Mouse (Mus musculus) layer of hippocampus, adult 8-10 months (tissue): ENCODE data around the gene Gkap1. TPM values are rescaled to one million over a fixed set of nuclear protein-coding genes. Genes with fewer than 3 reads are reported as not detected.

ENCODE experiments used
- DNase-seq, 2 experiments: peaks; one replicate each; pipeline ENCODE4 v3.0.0; 2022; ENCODE audit warnings: low spot score in 2 of 2
- total RNA-seq, 4 experiments: library from RNA; stranded (reverse); gene quantifications; 2 replicates each; pipeline ENCODE4 v1.2.4; 2022

The Gkap1 gene
- total RNA-seq, 4 experiments from 2014 or later = 17.6 to 22.4 (median 19.1) TPM

GRCm38 (mm10) chr13:58266864-58267263 lies 8.6 kb downstream of the Gkap1 start:
- DNase-seq = no peak

GRCm38 (mm10) chr13:58263546-58263945 lies 12.0 kb downstream of the Gkap1 start:
- no peak for DNase-seq

DNA sequence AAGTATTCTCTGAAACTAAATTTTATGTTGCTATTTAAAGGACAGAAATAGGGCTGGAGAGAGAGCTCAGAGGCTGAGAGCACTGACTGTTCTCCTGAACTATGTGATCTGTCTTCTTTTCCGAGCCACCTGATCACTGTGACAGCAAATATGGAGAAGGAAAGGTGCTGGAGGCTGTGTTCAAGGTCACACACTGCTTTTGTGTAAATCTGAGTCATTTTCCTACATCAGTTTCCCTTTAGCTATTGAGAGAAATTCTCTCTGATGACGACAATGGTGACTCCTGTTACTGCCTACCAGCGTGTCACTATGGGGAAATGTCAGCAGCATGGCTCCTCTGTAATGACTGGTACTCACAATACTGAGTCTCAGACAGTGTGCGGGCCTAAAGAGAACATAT lies 13.8 kb downstream of the Gkap1 start:
- DNase-seq = no peak

DNA sequence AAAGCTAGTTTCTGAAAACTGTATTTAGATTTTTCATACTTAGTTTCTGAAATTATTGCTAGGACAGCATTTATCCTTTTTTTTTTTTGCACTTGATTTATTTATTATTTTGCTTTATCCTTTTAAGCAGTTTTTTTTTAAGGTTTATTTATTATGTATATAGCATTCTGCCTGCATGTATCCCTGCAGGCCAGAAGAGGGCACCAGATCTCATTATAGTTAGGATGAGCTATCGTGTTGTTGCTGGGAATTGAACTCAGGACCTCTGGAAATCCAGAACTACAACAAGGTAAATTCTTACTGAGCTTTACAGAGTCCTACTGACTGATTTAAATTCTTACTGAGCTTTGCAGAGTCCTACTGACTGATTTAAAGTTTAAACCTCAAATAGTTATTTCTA lies 22.2 kb downstream of the Gkap1 start:
- DNase-seq = no peak

GRCm38 (mm10) chr13:58248957-58249356 lies 26.5 kb downstream of the Gkap1 start:
- DNase-seq = no peak

DNA sequence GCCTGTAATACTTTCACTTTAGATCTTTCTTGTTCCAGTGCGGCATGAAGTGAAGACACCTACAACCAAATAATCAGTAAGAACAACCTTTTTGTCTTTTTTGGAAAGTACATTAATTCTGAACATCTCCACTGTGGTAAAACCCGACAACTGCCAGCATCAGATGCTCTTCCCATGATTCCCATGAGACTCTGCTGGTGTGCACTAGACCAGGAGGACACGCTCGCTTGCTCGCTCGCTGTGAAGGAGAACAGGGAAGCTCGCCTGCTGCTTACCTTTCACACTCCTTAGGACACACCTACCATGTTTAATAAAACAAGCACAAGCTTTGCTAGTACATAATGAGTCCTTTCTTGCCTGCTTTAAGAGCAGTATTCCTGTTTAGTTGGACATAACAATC lies 39.0 kb downstream of the Gkap1 start:
- DNase-seq = no peak

GRCm38 (mm10) chr13:58232611-58233010 lies 42.9 kb downstream of the Gkap1 start:
- peak in 1 of 2 experiments; percentile 23 for DNase-seq

GRCm38 (mm10) chr13:58232070-58232469 lies 43.4 kb downstream of the Gkap1 start:
- no peak for DNase-seq

GRCm38 (mm10) chr13:58228624-58229023 lies 46.9 kb downstream of the Gkap1 start:
- no peak for DNase-seq

DNA sequence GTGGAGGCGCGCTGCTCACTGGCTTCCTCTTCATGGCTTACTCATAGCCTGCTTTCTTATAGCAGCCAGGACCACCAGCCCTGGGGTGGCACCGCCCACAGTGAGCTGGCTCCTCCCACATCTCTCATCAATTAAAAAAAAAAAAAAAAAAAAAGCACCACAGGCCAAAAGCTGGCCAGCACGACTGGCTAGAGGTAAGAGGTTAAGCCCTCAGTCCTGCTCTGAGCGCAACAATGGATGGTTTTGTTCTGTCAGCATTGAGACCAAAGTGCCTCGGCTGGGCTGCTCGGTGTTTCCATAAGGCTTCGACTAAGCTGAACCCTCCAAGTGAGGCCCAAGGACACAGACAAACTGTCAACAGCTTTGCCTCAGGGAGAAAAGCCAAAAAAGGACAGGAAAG lies 49.8 kb downstream of the Gkap1 start:
- DNase-seq = no peak

DNA sequence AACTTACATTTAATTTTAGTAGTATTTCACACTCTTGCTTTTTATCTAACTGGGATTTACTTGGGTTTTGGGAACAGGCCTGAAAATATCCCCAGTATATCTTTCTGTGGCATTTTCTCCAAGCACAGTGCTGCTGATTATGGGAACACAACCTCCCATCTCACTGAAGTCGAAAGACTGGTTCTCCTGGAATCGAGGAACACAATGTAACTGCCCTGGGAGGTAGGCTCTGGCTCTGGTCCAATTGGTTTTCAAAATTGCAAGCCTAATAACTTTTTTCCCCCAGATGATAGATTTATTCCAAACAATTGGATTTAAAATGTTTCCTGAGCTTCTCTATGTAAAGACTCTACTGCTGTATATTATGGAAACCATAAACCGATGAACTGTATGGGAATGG lies 55.3 kb downstream of the Gkap1 start:
- no peak for DNase-seq

- no peak for DNase-seq
These were observed 58.0 kb downstream of the Gkap1 start for GRCm38 (mm10) chr13:58217536-58217935.

- no peak for DNase-seq
These were observed 59.1 kb downstream of the Gkap1 start for GRCm38 (mm10) chr13:58216395-58216794.

- peak; percentile 82 to 89 for DNase-seq
These were observed 59.7 kb downstream of the Gkap1 start, which contains the start of gene Ubqln1 for GRCm38 (mm10) chr13:58215592-58216341. Gene Ubqln1 (minus strand): TSS chr13:58215653.

GRCm38 (mm10) chr13:58215253-58215591 lies 60.3 kb downstream of the Gkap1 start:
- DNase-seq = no peak

GRCm38 (mm10) chr13:58214346-58215252 lies 60.9 kb downstream of the Gkap1 start:
- DNase-seq = no peak

GRCm38 (mm10) chr13:58213801-58214200 lies 61.7 kb downstream of the Gkap1 start:
- no peak for DNase-seq

GRCm38 (mm10) chr13:58212530-58212929 lies 63.0 kb downstream of the Gkap1 start:
- no peak for DNase-seq

- no peak for DNase-seq
These were observed 65.1 kb downstream of the Gkap1 start for GRCm38 (mm10) chr13:58210441-58210840.

- no peak for DNase-seq
These were observed 69.4 kb downstream of the Gkap1 start for GRCm38 (mm10) chr13:58206084-58206483.

GRCm38 (mm10) chr13:58204986-58205385 lies 70.5 kb downstream of the Gkap1 start:
- DNase-seq = no peak

DNA sequence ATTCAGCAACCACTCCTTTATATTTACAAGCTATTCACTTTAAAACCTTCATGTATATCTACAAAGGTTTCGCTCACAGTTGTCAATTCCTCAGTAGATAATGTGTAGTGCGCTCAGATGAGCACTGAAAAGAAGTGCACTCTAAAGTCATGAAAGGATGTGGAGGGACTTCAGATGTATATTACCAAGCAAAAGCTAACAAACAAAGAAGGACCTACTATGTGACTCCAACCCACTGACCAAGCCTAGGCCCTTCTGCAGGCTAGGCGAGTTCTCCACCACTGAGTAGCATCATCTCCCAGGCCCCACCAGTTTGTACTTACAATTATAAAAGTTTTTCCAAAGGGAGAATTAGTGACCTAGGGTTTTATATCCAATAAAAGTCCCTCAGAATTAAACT lies 71.3 kb downstream of the Gkap1 start:
- no peak for DNase-seq

DNA sequence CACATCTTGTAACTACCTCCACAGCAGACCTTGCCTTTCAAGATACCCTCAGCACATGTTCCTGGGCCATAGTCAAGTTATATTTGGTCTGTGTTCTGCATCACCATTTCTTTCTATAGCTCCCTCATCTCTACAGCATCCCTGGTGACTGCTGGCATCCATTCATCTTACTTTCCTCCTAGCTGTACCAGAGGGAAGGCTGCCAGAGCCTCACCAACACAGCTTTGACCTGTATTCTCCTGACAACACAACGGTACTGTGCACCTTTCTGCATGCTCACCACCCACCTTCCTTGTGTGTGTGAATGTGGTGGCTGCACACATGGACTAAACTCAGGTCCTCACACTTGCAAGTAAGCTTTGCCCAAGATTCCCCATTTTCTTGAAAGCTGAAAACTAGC lies 72.6 kb downstream of the Gkap1 start:
- DNase-seq = no peak
